ENCODE assay signal across 6 mouse cellular contexts in the genomic region with DNA sequence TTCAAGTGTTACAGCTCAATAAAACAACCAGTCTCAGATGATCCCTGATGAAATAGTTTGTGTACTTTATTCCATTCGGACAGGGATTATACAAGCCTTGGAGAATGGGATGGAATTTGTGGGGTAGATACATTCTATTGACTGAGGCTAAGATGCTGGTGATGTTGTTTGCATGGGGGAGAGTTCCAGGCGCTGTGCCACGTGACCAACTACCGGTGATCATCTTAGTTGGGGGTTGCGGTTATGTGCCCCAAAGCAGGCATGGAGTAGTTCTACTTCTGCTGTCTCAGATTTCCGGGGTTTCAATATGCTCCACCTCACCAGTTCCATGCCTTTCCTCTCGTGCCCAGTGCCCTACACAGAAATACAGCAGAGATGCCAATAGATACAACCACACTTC.
"Had no signal": no experiment of that assay in that cellular context is flagged by ENCODE, and none has a peak within 500 bp of the region (broad histone marks: within the 10 kb centered on the region; RNA-seq: fewer than 3 reads in every experiment).

No protein-coding gene starts in this region.

- H3K27me3 ChIP-seq: midbrain, embryonic 13.5 days; midbrain, embryonic 15.5 days; neural tube, embryonic 12.5 days had no signal

- H3K9me3 ChIP-seq: midbrain, embryonic 13.5 days; midbrain, embryonic 15.5 days; neural tube, embryonic 12.5 days had no signal

- H3K27ac ChIP-seq: liver, embryonic 14.5 days; midbrain, embryonic 13.5 days; midbrain, embryonic 15.5 days; neural tube, embryonic 12.5 days had no signal

- H3K4me2 ChIP-seq: lung, embryonic 14.5 days; midbrain, embryonic 11.5 days; midbrain, embryonic 13.5 days; midbrain, embryonic 15.5 days; neural tube, embryonic 12.5 days had no signal

- H3K9ac ChIP-seq: liver, embryonic 14.5 days; lung, embryonic 14.5 days; midbrain, embryonic 13.5 days; midbrain, embryonic 15.5 days; neural tube, embryonic 12.5 days had no signal

- H3K36me3 ChIP-seq: midbrain, embryonic 13.5 days; midbrain, embryonic 15.5 days; neural tube, embryonic 12.5 days had no signal

- H3K4me3 ChIP-seq: midbrain, embryonic 13.5 days; midbrain, embryonic 15.5 days; neural tube, embryonic 12.5 days had no signal

- H3K4me1 ChIP-seq: midbrain, embryonic 13.5 days; midbrain, embryonic 15.5 days; neural tube, embryonic 12.5 days had no signal
